Mouse (Mus musculus) small intestine, adult 2 months (tissue): ENCODE measurements at regions not wholly inside any gene's neighbourhood (a gene's known extent, or its start where the extent isn't known, plus 50 kb on each side); places are given as distances from the start of the nearest gene placed in this dataset.
A peak's percentile ranks its signal among the peaks of the same experiment; 100 is the strongest.

ENCODE experiments used
- H3K27ac ChIP-seq: fragments of 200-500 bp; 2 replicates; pipeline ENCODE4 v1.5.1; 2012; ENCODE audit warnings: low read depth, low read length, control low read depth, inconsistent platforms; ENCODE audit not compliant: insufficient read depth
- H3K27me3 ChIP-seq: fragments of 200-500 bp; 2 replicates; pipeline ENCODE4 v1.6.1; 2012; ENCODE audit warnings: mild to moderate bottlenecking, moderate library complexity, low read length, inconsistent platforms; ENCODE audit not compliant: control insufficient read depth, insufficient read depth
- H3K36me3 ChIP-seq: fragments of 200-500 bp; 2 replicates; pipeline ENCODE4 v1.6.1; 2012; ENCODE audit warnings: mild to moderate bottlenecking, low read length, control low read depth, inconsistent platforms; ENCODE audit not compliant: control insufficient read depth, insufficient read depth
- H3K4me1 ChIP-seq: fragments of 200-500 bp; 2 replicates; pipeline ENCODE4 v1.6.1; 2012; ENCODE audit warnings: low read length, inconsistent platforms, mixed read lengths; ENCODE audit not compliant: control insufficient read depth, insufficient read depth, insufficient read length
- H3K4me3 ChIP-seq: fragments of 200-500 bp; 2 replicates; pipeline ENCODE4 v1.5.1; 2012; ENCODE audit warnings: low read depth, mild to moderate bottlenecking, control low read depth, inconsistent platforms, low read length, moderate library complexity
- CTCF ChIP-seq: fragments of 200-500 bp; IDR thresholded peaks from 2 replicates; pipeline ENCODE4 v1.5.1; 2012; ENCODE audit warnings: low read depth, mild to moderate bottlenecking, control low read depth, inconsistent platforms, low read length, moderate library complexity, mixed read lengths; ENCODE audit not compliant: insufficient replicate concordance, insufficient read length; ENCODE audit errors: extremely low read depth
- POLR2A ChIP-seq: fragments of 200-500 bp; IDR thresholded peaks from 2 replicates; pipeline ENCODE4 v1.6.1; 2012; ENCODE audit warnings: low read depth, mild to moderate bottlenecking, control low read depth, inconsistent platforms, low read length, moderate library complexity
- WGBS: fragments of 180-500 bp; shearing (Covaris S2); methylation state at CpG from one replicate; pipeline ENCODE4 v1.1.7; 2018; 5-methylcytosine and 5-hydroxymethylcytosine counted together

- 23% methylated on average over 12 of the region's 12 CpGs for WGBS
- Histone ChIP-seq H3K27ac (peak overlapping the region; percentile 19), H3K4me1 (peaks cover 5% of the 10 kb centered on the region; the same call in 1 of the 2 replicates), H3K27me3 (no peaks in the 10 kb centered on the region), H3K36me3 (no peaks in the 10 kb centered on the region), H3K4me3 (peak overlapping the region; percentile 1; the same call in 1 of the 2 replicates)
- TF ChIP-seq CTCF, result no peak
These were observed 1137.6 kb upstream of the Gulo start for GRCm38 (mm10) chr14:67146602-67147001.

GRCm38 (mm10) chr14:67145046-67145445 lies 1136.0 kb upstream of the Gulo start:
- Histone ChIP-seq H3K27ac (no peak overlapping the region), H3K4me1 (peaks cover 5% of the 10 kb centered on the region; the same call in 1 of the 2 replicates), H3K27me3 (no peaks in the 10 kb centered on the region), H3K36me3 (no peaks in the 10 kb centered on the region), H3K4me3 (no peak overlapping the region)
- 95% methylated on average over 6 of the region's 6 CpGs for WGBS
- TF ChIP-seq POLR2A (no peak), CTCF (no peak)

GRCm38 (mm10) chr14:67144461-67144985 lies 1135.5 kb upstream of the Gulo start:
- Histone ChIP-seq H3K27me3 (no peaks in the 10 kb centered on the region), H3K36me3 (no peaks in the 10 kb centered on the region), H3K4me1 (peaks cover 5% of the 10 kb centered on the region; the same call in 1 of the 2 replicates), H3K4me3 (no peak overlapping the region), H3K27ac (no peak overlapping the region)
- TF ChIP-seq CTCF, result no peak
- TF ChIP-seq POLR2A, result no peak
- 78% methylated on average over 4 of the region's 4 CpGs for WGBS

GRCm38 (mm10) chr14:67143826-67144225 lies 1134.8 kb upstream of the Gulo start:
- TF ChIP-seq POLR2A (no peak), CTCF (no peak)
- no peaks in the 10 kb centered on the region for H3K36me3 ChIP-seq
- 87% methylated on average over 6 of the region's 6 CpGs for WGBS
- no peaks in the 10 kb centered on the region for H3K27me3 ChIP-seq
- peaks cover 5% of the 10 kb centered on the region; the same call in 1 of the 2 replicates for H3K4me1 ChIP-seq
- H3K27ac ChIP-seq, result no peak overlapping the region
- H3K4me3 ChIP-seq, result no peak overlapping the region

- Histone ChIP-seq H3K27ac (no peak overlapping the region), H3K4me1 (peaks cover 5% of the 10 kb centered on the region; the same call in 1 of the 2 replicates), H3K4me3 (no peak overlapping the region), H3K27me3 (no peaks in the 10 kb centered on the region), H3K36me3 (no peaks in the 10 kb centered on the region)
- no peak for TF ChIP-seq CTCF
- no peak for TF ChIP-seq POLR2A
- 90% methylated on average over 6 of the region's 6 CpGs for WGBS
These were observed 1133.7 kb upstream of the Gulo start for GRCm38 (mm10) chr14:67142556-67143250.

GRCm38 (mm10) chr14:67141581-67142441 lies 1132.8 kb upstream of the Gulo start:
- no peak overlapping the region for H3K4me3 ChIP-seq
- no peaks in the 10 kb centered on the region for H3K27me3 ChIP-seq
- H3K4me1 ChIP-seq, result peaks cover 3% of the 10 kb centered on the region; the same call in 1 of the 2 replicates
- no peak for TF ChIP-seq CTCF
- TF ChIP-seq POLR2A, result no peak
- H3K27ac ChIP-seq, result no peak overlapping the region
- H3K36me3 ChIP-seq, result no peaks in the 10 kb centered on the region
- WGBS, result 17% methylated on average over 15 of the region's 15 CpGs

GRCm38 (mm10) chr14:67141151-67141550 lies 1132.1 kb upstream of the Gulo start:
- Histone ChIP-seq H3K36me3 (no peaks in the 10 kb centered on the region), H3K27ac (no peak overlapping the region), H3K4me1 (no peaks in the 10 kb centered on the region), H3K27me3 (no peaks in the 10 kb centered on the region), H3K4me3 (no peak overlapping the region)
- WGBS, result 80% methylated on average over 7 of the region's 7 CpGs
- TF ChIP-seq CTCF (no peak), POLR2A (no peak)
